Mouse (Mus musculus) small intestine, adult 2 months (tissue): Measurements from ENCODE around the gene Ttc39a. TPM values are rescaled to one million over a fixed set of nuclear protein-coding genes. Genes with fewer than 3 reads are reported as not detected.
"Not testable (repeated sequence)": the region's sequence is repeated elsewhere in the genome, so short reads cannot be mapped to it uniquely, and the experiment has no call there.

ENCODE experiments used
- H3K27ac ChIP-seq: fragments of 200-500 bp; 2 replicates; pipeline ENCODE4 v1.5.1; 2012; ENCODE audit warnings: low read depth, low read length, control low read depth, inconsistent platforms; ENCODE audit not compliant: insufficient read depth
- H3K27me3 ChIP-seq: fragments of 200-500 bp; 2 replicates; pipeline ENCODE4 v1.6.1; 2012; ENCODE audit warnings: mild to moderate bottlenecking, moderate library complexity, low read length, inconsistent platforms; ENCODE audit not compliant: control insufficient read depth, insufficient read depth
- H3K36me3 ChIP-seq: fragments of 200-500 bp; 2 replicates; pipeline ENCODE4 v1.6.1; 2012; ENCODE audit warnings: mild to moderate bottlenecking, low read length, control low read depth, inconsistent platforms; ENCODE audit not compliant: control insufficient read depth, insufficient read depth
- H3K4me1 ChIP-seq: fragments of 200-500 bp; 2 replicates; pipeline ENCODE4 v1.6.1; 2012; ENCODE audit warnings: low read length, inconsistent platforms, mixed read lengths; ENCODE audit not compliant: control insufficient read depth, insufficient read depth, insufficient read length
- H3K4me3 ChIP-seq: fragments of 200-500 bp; 2 replicates; pipeline ENCODE4 v1.5.1; 2012; ENCODE audit warnings: low read depth, mild to moderate bottlenecking, control low read depth, inconsistent platforms, low read length, moderate library complexity
- CTCF ChIP-seq: fragments of 200-500 bp; IDR thresholded peaks from 2 replicates; pipeline ENCODE4 v1.5.1; 2012; ENCODE audit warnings: low read depth, mild to moderate bottlenecking, control low read depth, inconsistent platforms, low read length, moderate library complexity, mixed read lengths; ENCODE audit not compliant: insufficient replicate concordance, insufficient read length; ENCODE audit errors: extremely low read depth
- POLR2A ChIP-seq: fragments of 200-500 bp; IDR thresholded peaks from 2 replicates; pipeline ENCODE4 v1.6.1; 2012; ENCODE audit warnings: low read depth, mild to moderate bottlenecking, control low read depth, inconsistent platforms, low read length, moderate library complexity
- WGBS: fragments of 180-500 bp; shearing (Covaris S2); methylation state at CpG from one replicate; pipeline ENCODE4 v1.1.7; 2018; 5-methylcytosine and 5-hydroxymethylcytosine counted together
- polyA plus RNA-seq: library from polyadenylated mRNA; depleted of rRNA; stranded (reverse); fragments of >200 nt; gene quantifications from 2 replicates; pipeline ENCODE4 v1.2.3, GENCODE M21; 2012

Ttc39a gene
- polyA plus RNA-seq, 1 experiment: 17.5 TPM

GRCm38 (mm10) chr4:109400366-109400980 is 6.0 kb upstream of the Ttc39a start:
- WGBS: 55% methylated on average over 10 of the region's 10 CpGs
- H3K4me3 ChIP-seq: no peak overlapping the region
- no peaks in the 10 kb centered on the region for H3K36me3 ChIP-seq
- TF ChIP-seq POLR2A: no peak
- no peak for TF ChIP-seq CTCF
- no peaks in the 10 kb centered on the region for H3K27me3 ChIP-seq
- no peaks in the 10 kb centered on the region for H3K4me1 ChIP-seq
- H3K27ac ChIP-seq: no peak overlapping the region

- Histone ChIP-seq H3K4me3 (no peak overlapping the region), H3K27me3 (no peaks in the 10 kb centered on the region), H3K27ac (no peak overlapping the region), H3K36me3 (no peaks in the 10 kb centered on the region), H3K4me1 (peaks cover under 1% of the 10 kb centered on the region; the same call in 1 of the 2 replicates)
- WGBS: 61% methylated on average over 5 of the region's 5 CpGs
- TF ChIP-seq POLR2A: no peak
These were observed 5.2 kb upstream of the Ttc39a start for GRCm38 (mm10) chr4:109401176-109401689.

- not testable (repeated sequence) for H3K4me1 ChIP-seq, H3K27ac ChIP-seq, H3K36me3 ChIP-seq, H3K27me3 ChIP-seq, H3K4me3 ChIP-seq
- 86% methylated on average over 3 of the region's 3 CpGs for WGBS
These were observed 1.5 kb upstream of the Ttc39a start for GRCm38 (mm10) chr4:109404908-109405307.

GRCm38 (mm10) chr4:109405415-109405814 is 1.0 kb upstream of the Ttc39a start:
- 68% methylated on average over 8 of the region's 8 CpGs for WGBS
- Histone ChIP-seq H3K4me1 (peaks cover 2% of the 10 kb centered on the region; the same call in 1 of the 2 replicates), H3K4me3 (peak overlapping the region; percentile 17), H3K36me3 (no peaks in the 10 kb centered on the region), H3K27ac (peak overlapping the region; percentile 26; the same call in 1 of the 2 replicates), H3K27me3 (peaks cover 3% of the 10 kb centered on the region; the same call in 1 of the 2 replicates)
- TF ChIP-seq POLR2A: no peak
- no peak for TF ChIP-seq CTCF

- Histone ChIP-seq H3K4me3 (peak overlapping the region; percentile 60), H3K27me3 (peaks cover 3% of the 10 kb centered on the region; the same call in 1 of the 2 replicates), H3K4me1 (peaks cover 6% of the 10 kb centered on the region; the same call in 1 of the 2 replicates), H3K27ac (peak overlapping the region; percentile 26), H3K36me3 (no peaks in the 10 kb centered on the region)
- WGBS: 1% methylated on average over 3 of the region's 3 CpGs
- TF ChIP-seq CTCF (no peak; the same call in 1 of the 2 replicates), POLR2A (no peak; the same call in 1 of the 2 replicates)
These were observed 353 bp upstream of the Ttc39a start for GRCm38 (mm10) chr4:109406054-109406485.

GRCm38 (mm10) chr4:109407176-109407520 is 725 bp downstream of the Ttc39a start:
- no peaks in the 10 kb centered on the region for H3K36me3 ChIP-seq
- H3K4me1 ChIP-seq: peaks cover 8% of the 10 kb centered on the region; the same call in 1 of the 2 replicates
- peak overlapping the region; percentile 60 for H3K4me3 ChIP-seq
- H3K27ac ChIP-seq: peak overlapping the region; percentile 55; the same call in 1 of the 2 replicates
- TF ChIP-seq POLR2A: no peak
- no peak for TF ChIP-seq CTCF
- 5% methylated on average over 24 of the region's 24 CpGs for WGBS
- H3K27me3 ChIP-seq: peaks cover 3% of the 10 kb centered on the region; the same call in 1 of the 2 replicates

- 67% methylated on average over 9 of the region's 9 CpGs for WGBS
- Histone ChIP-seq H3K27ac (peak overlapping the region; percentile 55), H3K4me3 (peak overlapping the region; percentile 41)
These were observed 1.5 kb downstream of the Ttc39a start for GRCm38 (mm10) chr4:109407701-109408485.

More at GRCm38 (mm10) chr4:109407701-109408485, 1.5 kb downstream of the Ttc39a start:
- peaks cover 3% of the 10 kb centered on the region; the same call in 1 of the 2 replicates for H3K27me3 ChIP-seq
- H3K36me3 ChIP-seq: no peaks in the 10 kb centered on the region
- H3K4me1 ChIP-seq: peaks cover 8% of the 10 kb centered on the region; the same call in 1 of the 2 replicates
- no peak for TF ChIP-seq CTCF
- no peak for TF ChIP-seq POLR2A
